Mouse (Mus musculus): Measurements from ENCODE around the gene Efcab11. TPM values are rescaled to one million over a fixed set of nuclear protein-coding genes. Genes with fewer than 3 reads are reported as not detected.
A peak's percentile ranks its signal among the peaks of the same experiment; 100 is the strongest.
"Not testable (repeated sequence)": the region's sequence is repeated elsewhere in the genome, so short reads cannot be mapped to it uniquely, and the experiment has no call there.

The Efcab11 gene
- total and polyA plus RNA-seq, 3 experiments = 7.9 to 12.2 (median 8.0) TPM

- H3K27me3 ChIP-seq (replicated peaks) = no peaks in the 10 kb centered on the region
- in situ Hi-C loops (cut with MboI; ENCODE audit: low pct_ligation_motif_present, low pct_unique_long_range_greater_than_20kb, low sequenced_read_pairs) (no loop called here), dilution Hi-C loops (cut with MboI; ENCODE audit: extremely low pct_ligation_motif_present, extremely low pct_unique_long_range_greater_than_20kb, low sequenced_read_pairs) (no loop called here)
- H3K4me3 ChIP-seq (replicated peaks in 1 of 3; ENCODE audit: low read depth in 2 of 3, low read length in 2 of 3, poor library complexity in 1 of 3) = no peak overlapping the region
- H3K27ac ChIP-seq (ENCODE audit: insufficient read depth, low read depth) = no peak overlapping the region
- peak; percentile 24 for TF ChIP-seq RAD21 (IDR thresholded peaks at IDR 0.05; ENCODE audit: low read depth, low read length)
- TF ChIP-seq SMC3 (IDR thresholded peaks at IDR 0.05; ENCODE audit: low read depth, low read length) = peak; percentile 36; the same call in 1 of the 2 replicates
- TF ChIP-seq CTCF (conservative IDR thresholded peaks at IDR 0.05 in 1 of 2, IDR thresholded peaks at IDR 0.05 in 1 of 2; ENCODE audit: low read depth in 2 of 2, low read length in 2 of 2) = peak in 1 of 2 experiments; percentile 53; a peak in 2 of 4 replicates
- no peak for TF ChIP-seq CHD2 (IDR thresholded peaks at IDR 0.05; ENCODE audit: low read length)
- H3K79me2 ChIP-seq (replicated peaks; ENCODE audit: control insufficient read depth, extremely low read depth, insufficient read depth, poor library complexity, severe bottlenecking) = no peaks in the 10 kb centered on the region
- H3K9ac ChIP-seq (ENCODE audit: insufficient read depth, low read depth) = no peak overlapping the region
- H3K4me2 ChIP-seq (ENCODE audit: insufficient read depth, low read depth, poor library complexity, severe bottlenecking) = no peak overlapping the region
- DNase-seq (ENCODE audit: extremely low read depth) = peak; percentile 31
- H3K9me3 ChIP-seq (replicated peaks; ENCODE audit: low read length) = no peaks in the 10 kb centered on the region
- no peaks in the 10 kb centered on the region for H3K4me1 ChIP-seq (ENCODE audit: control insufficient read depth in 1 of 2, insufficient read depth in 2 of 2)
- H3K36me3 ChIP-seq (replicated peaks in 1 of 2; ENCODE audit: control insufficient read depth in 1 of 2, insufficient read depth in 1 of 2, low read length in 1 of 2) = peaks cover 0 to 39% of the 10 kb centered on the region in 2 experiments
Observed at GRCm38 (mm10) chr12:99819186-99819974, 64.9 kb downstream of the Efcab11 start.

- in situ Hi-C loops (cut with MboI; ENCODE audit: low pct_ligation_motif_present, low pct_unique_long_range_greater_than_20kb, low sequenced_read_pairs); H3K79me2 ChIP-seq (replicated peaks; ENCODE audit: control insufficient read depth, extremely low read depth, insufficient read depth, poor library complexity, severe bottlenecking); H3K4me3 ChIP-seq (replicated peaks in 1 of 3; ENCODE audit: low read depth in 2 of 3, low read length in 2 of 3, poor library complexity in 1 of 3); dilution Hi-C loops (cut with MboI; ENCODE audit: extremely low pct_ligation_motif_present, extremely low pct_unique_long_range_greater_than_20kb, low sequenced_read_pairs); H3K27ac ChIP-seq (ENCODE audit: insufficient read depth, low read depth); H3K4me2 ChIP-seq (ENCODE audit: insufficient read depth, low read depth, poor library complexity, severe bottlenecking); H3K9ac ChIP-seq (ENCODE audit: insufficient read depth, low read depth); H3K9me3 ChIP-seq (replicated peaks; ENCODE audit: low read length); H3K4me1 ChIP-seq (ENCODE audit: control insufficient read depth in 1 of 2, insufficient read depth in 2 of 2); DNase-seq (ENCODE audit: extremely low read depth); H3K27me3 ChIP-seq (replicated peaks): not testable (repeated sequence)
- H3K36me3 ChIP-seq (replicated peaks in 1 of 2; ENCODE audit: control insufficient read depth in 1 of 2, insufficient read depth in 1 of 2, low read length in 1 of 2) = peaks cover 0 to 40% of the 10 kb centered on the region in 2 experiments
Observed at GRCm38 (mm10) chr12:99818006-99818405, 66.2 kb downstream of the Efcab11 start.

GRCm38 (mm10) chr12:99815244-99815643 lies 69.0 kb downstream of the Efcab11 start:
- TF ChIP-seq MAX (IDR thresholded peaks at IDR 0.05; ENCODE audit: low read length) (no peak), ZMIZ1 (IDR thresholded peaks at IDR 0.05; ENCODE audit: low read depth, low read length) (no peak), ELF1 (IDR thresholded peaks at IDR 0.05; ENCODE audit: low read depth, low read length) (no peak), RCOR1 (conservative IDR thresholded peaks at IDR 0.05; ENCODE audit: low read depth, low read length) (no peak), POLR2AphosphoS2 (IDR thresholded peaks at IDR 0.05; ENCODE audit: low read depth, low read length) (no peak), JUND (conservative IDR thresholded peaks at IDR 0.05; ENCODE audit: low read depth, low read length) (no peak), E2F4 (IDR thresholded peaks at IDR 0.05; ENCODE audit: insufficient replicate concordance, low read depth, low read length) (no peak), GABPA (IDR thresholded peaks at IDR 0.05; ENCODE audit: insufficient replicate concordance, low read depth, low read length) (no peak), UBTF (IDR thresholded peaks at IDR 0.05; ENCODE audit: low read depth, low read length) (no peak)
- dilution Hi-C loops (cut with MboI; ENCODE audit: extremely low pct_ligation_motif_present, extremely low pct_unique_long_range_greater_than_20kb, low sequenced_read_pairs) (no loop called here), in situ Hi-C loops (cut with MboI; ENCODE audit: low pct_ligation_motif_present, low pct_unique_long_range_greater_than_20kb, low sequenced_read_pairs) (no loop called here)
- Histone ChIP-seq H3K4me1 (ENCODE audit: control insufficient read depth in 1 of 2, insufficient read depth in 2 of 2) (no peaks in the 10 kb centered on the region), H3K9ac (ENCODE audit: insufficient read depth, low read depth) (no peak overlapping the region), H3K27ac (ENCODE audit: insufficient read depth, low read depth) (no peak overlapping the region), H3K79me2 (replicated peaks; ENCODE audit: control insufficient read depth, extremely low read depth, insufficient read depth, poor library complexity, severe bottlenecking) (no peaks in the 10 kb centered on the region), H3K4me3 (replicated peaks in 1 of 3; ENCODE audit: low read depth in 2 of 3, low read length in 2 of 3, poor library complexity in 1 of 3) (no peak overlapping the region), H3K9me3 (replicated peaks; ENCODE audit: low read length) (peaks cover 7% of the 10 kb centered on the region), H3K27me3 (replicated peaks) (no peaks in the 10 kb centered on the region), H3K4me2 (ENCODE audit: insufficient read depth, low read depth, poor library complexity, severe bottlenecking) (no peak overlapping the region), H3K36me3 (replicated peaks in 1 of 2; ENCODE audit: control insufficient read depth in 1 of 2, insufficient read depth in 1 of 2, low read length in 1 of 2) (peaks cover 0 to 33% of the 10 kb centered on the region in 2 experiments)
- DNase-seq (ENCODE audit: extremely low read depth) = no peak
